Mouse (Mus musculus): ENCODE results near the gene Htr1f. TPM values are rescaled to one million over a fixed set of nuclear protein-coding genes. Genes with fewer than 3 reads are reported as not detected.

Htr1f gene
- total RNA-seq, 2 experiments from 2014 or later = not detected

DNA sequence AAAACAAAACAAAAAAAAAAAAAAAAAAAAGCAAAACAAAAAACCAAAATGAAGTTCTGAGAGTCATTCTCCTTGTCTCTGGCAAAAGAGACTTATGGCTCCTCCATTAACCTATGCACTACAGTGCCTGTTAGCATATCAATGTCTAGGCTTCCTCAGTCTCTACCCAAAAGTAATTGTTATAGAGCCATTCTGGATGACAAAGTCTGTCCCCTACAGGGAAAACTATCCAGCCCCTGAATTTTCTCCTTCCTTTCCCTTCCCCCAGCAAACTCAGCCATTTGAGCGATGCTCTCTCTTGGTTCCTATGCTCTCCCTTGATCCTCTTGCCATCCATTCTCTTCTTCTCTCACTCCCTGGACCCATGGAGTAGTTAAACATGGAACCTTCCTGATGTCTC lies 229.8 kb downstream of the Htr1f start:
- no peak for DNase-seq
- intact Hi-C loops (cut with DNase I) = no loop called here

DNA sequence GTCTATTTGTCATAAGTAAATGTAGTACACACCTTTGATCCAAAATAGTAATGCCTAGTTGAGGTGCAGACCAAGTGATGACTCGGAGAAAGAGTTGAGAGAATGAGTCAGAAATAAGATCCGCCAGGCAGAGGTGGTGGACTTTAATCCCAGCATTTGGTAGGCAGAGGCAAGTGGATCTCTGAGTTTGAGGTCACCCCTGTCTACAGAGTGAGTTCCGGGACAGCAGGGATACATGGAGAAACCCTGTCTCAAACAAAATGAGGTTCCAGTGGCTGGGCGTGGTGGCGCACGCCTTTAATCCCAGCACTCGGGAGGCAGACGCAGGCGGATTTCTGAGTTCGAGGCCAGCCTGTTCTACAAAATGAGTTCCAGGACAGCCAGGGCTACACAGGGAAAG lies 230.3 kb downstream of the Htr1f start:
- intact Hi-C loops (cut with DNase I) = no loop called here
- DNase-seq = no peak

Small RNA genes lying within 50 kb of the gene (microRNA-seq; reads per million reads assigned to microRNA genes)
- gene Gm23374 = 0 reads per million in 2 experiments
